Mouse (Mus musculus) hindbrain, embryonic 16.5 days (tissue): ENCODE data around the gene Dnajb12. TPM values are rescaled to one million over a fixed set of nuclear protein-coding genes. Genes with fewer than 3 reads are reported as not detected.

Experiments
- ATAC-seq: fragments of 200-750 bp; cut with Nextera tagmentation; 2 replicates; pipeline ENCODE4 v1.8.0; 2017; ENCODE audit warnings: moderate TSS enrichment, moderate library complexity
- H3K27ac ChIP-seq: fragments of 300-500 bp; sonication (generic); 2 replicates; pipeline ENCODE4 v1.5.1; 2014; ENCODE audit warnings: low read depth, mild to moderate bottlenecking, control low read depth, low read length, moderate library complexity
- H3K27me3 ChIP-seq: fragments of 300-500 bp; sonication (generic); replicated peaks from 2 replicates; pipeline ENCODE4 v1.6.1; 2014; ENCODE audit warnings: low read length; ENCODE audit not compliant: control insufficient read depth, insufficient read depth
- H3K36me3 ChIP-seq: fragments of 300-500 bp; sonication (generic); 2 replicates; pipeline ENCODE4 v1.6.1; 2014; ENCODE audit warnings: mild to moderate bottlenecking, low read length, moderate library complexity, mixed read lengths; ENCODE audit not compliant: control insufficient read depth, insufficient read depth
- H3K4me1 ChIP-seq: fragments of 300-500 bp; sonication (generic); 2 replicates; pipeline ENCODE4 v1.6.1; 2014; ENCODE audit warnings: low read depth, low read length; ENCODE audit not compliant: control insufficient read depth, insufficient read depth
- H3K4me2 ChIP-seq: fragments of 300-500 bp; sonication (generic); 2 replicates; pipeline ENCODE4 v1.6.1; 2014; ENCODE audit warnings: mild to moderate bottlenecking, low read length, control low read depth, moderate library complexity
- H3K4me3 ChIP-seq: fragments of 300-500 bp; sonication (generic); 2 replicates; pipeline ENCODE4 v1.5.1; 2014; ENCODE audit warnings: mild to moderate bottlenecking, low read length, control low read depth, moderate library complexity
- H3K9ac ChIP-seq: fragments of 300-500 bp; sonication (generic); 2 replicates; pipeline ENCODE4 v1.6.1; 2014; ENCODE audit warnings: low read depth, mild to moderate bottlenecking, control low read depth, low read length, moderate library complexity
- H3K9me3 ChIP-seq: fragments of 300-500 bp; sonication (generic); 2 replicates; pipeline ENCODE4 v1.6.1; 2014; ENCODE audit warnings: mild to moderate bottlenecking, low read length, moderate library complexity; ENCODE audit not compliant: control insufficient read depth
- WGBS: fragments of 180-500 bp; shearing (Covaris S2); extraction: QIAGEN DNeasy Blood & Tissue Kit; methylation state at CpG from one replicate; pipeline ENCODE4 v1.1.7; 2014; 5-methylcytosine and 5-hydroxymethylcytosine counted together
- polyA plus RNA-seq: library from polyadenylated mRNA; unstranded; fragments of >200 nt; fragmentation: Nextera tagmentation; extraction: Ambion mirVana; gene quantifications from 2 replicates; pipeline ENCODE4 v1.2.1, GENCODE M21; 2015

The Dnajb12 gene
- polyA plus RNA-seq, 1 experiment from 2014 or later, result 20.6 TPM

GRCm38 (mm10) chr10:59907695-59908299, 28.4 kb downstream of the Dnajb12 start:
- H3K4me2 ChIP-seq, result no peak overlapping the region
- no peaks in the 10 kb centered on the region for H3K27me3 ChIP-seq
- peak overlapping the region; percentile 38 for H3K9ac ChIP-seq
- ATAC-seq, result peak; percentile 32; the same call in 1 of the 2 replicates
- H3K4me3 ChIP-seq, result no peak overlapping the region
- 53% methylated on average over 5 of the region's 7 CpGs for WGBS
- peaks cover 29% of the 10 kb centered on the region for H3K4me1 ChIP-seq
- H3K36me3 ChIP-seq, result no peaks in the 10 kb centered on the region
- H3K9me3 ChIP-seq, result no peaks in the 10 kb centered on the region
- no peak overlapping the region for H3K27ac ChIP-seq

- Histone ChIP-seq H3K9ac (no peak overlapping the region), H3K4me2 (peak overlapping the region; percentile 26; the same call in 1 of the 2 replicates), H3K4me3 (no peak overlapping the region), H3K9me3 (no peaks in the 10 kb centered on the region), H3K27me3 (no peaks in the 10 kb centered on the region), H3K27ac (peak overlapping the region; percentile 60), H3K4me1 (peaks cover 23% of the 10 kb centered on the region), H3K36me3 (no peaks in the 10 kb centered on the region)
- WGBS, result 62% methylated on average over 5 of the region's 7 CpGs
- no peak for ATAC-seq
Measured at GRCm38 (mm10) chr10:59908776-59909315, 29.5 kb downstream of the Dnajb12 start.

DNA sequence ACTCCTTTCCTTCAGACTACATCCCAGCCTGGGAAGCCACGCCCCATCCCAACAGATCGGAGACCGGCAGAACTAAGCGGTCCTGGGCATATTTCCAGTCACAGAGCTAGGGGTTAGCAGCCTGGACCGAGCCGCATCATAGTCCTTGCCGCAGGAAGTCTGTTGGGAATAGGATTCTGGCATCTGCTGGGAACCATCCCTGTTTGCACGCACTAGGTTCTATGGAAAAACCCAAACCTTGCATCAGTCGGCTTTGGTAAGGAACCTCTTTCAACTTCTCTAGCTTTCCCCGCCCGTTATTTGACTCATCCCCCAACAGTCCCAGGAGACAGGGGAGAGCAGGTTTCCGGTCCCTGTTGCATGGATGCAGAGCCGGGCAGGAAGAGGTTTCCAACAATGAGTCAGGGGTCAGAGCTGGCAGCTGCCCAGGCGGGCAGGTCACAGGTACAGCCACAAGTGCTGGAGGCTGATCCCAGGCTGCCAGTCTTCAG, 30.0 kb downstream of the Dnajb12 start:
- Histone ChIP-seq H3K9me3 (no peaks in the 10 kb centered on the region), H3K27me3 (no peaks in the 10 kb centered on the region), H3K4me1 (peaks cover 23% of the 10 kb centered on the region), H3K4me2 (peak overlapping the region; percentile 26), H3K9ac (no peak overlapping the region; the same call in 1 of the 2 replicates), H3K4me3 (no peak overlapping the region), H3K36me3 (no peaks in the 10 kb centered on the region), H3K27ac (peak overlapping the region; percentile 60)
- 9% methylated on average over 14 of the region's 14 CpGs for WGBS
- ATAC-seq, result peak; percentile 22; the same call in 1 of the 2 replicates

DNA sequence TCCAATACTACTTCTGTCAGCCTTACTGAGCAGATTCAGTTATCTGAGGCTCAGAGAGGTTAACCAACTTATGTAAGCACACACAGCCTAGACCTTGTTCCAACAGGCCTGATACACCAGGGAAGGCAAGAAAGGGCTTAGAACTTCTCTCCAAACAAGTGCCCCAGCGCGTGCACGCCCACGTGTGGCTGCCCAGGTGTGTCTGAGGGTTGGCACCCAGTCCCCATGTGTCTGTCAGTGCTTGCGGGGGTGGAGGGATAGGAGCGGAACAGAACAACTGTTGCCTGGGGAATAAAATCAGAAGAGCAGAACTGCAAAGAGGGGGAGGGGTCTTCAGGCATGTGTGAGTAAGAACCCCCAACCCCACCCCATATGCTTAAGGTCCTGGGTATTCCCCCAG, 31.7 kb downstream of the Dnajb12 start:
- Histone ChIP-seq H3K4me1 (peaks cover 24% of the 10 kb centered on the region), H3K4me3 (no peak overlapping the region), H3K36me3 (no peaks in the 10 kb centered on the region), H3K27me3 (no peaks in the 10 kb centered on the region), H3K27ac (no peak overlapping the region), H3K9me3 (no peaks in the 10 kb centered on the region), H3K9ac (peak overlapping the region; percentile 3; the same call in 1 of the 2 replicates), H3K4me2 (peak overlapping the region; percentile 3; the same call in 1 of the 2 replicates)
- no peak for ATAC-seq
- 24% methylated on average over 6 of the region's 6 CpGs for WGBS

- Histone ChIP-seq H3K4me1 (peaks cover 30% of the 10 kb centered on the region), H3K4me3 (no peak overlapping the region), H3K27ac (no peak overlapping the region), H3K36me3 (no peaks in the 10 kb centered on the region), H3K9ac (peak overlapping the region; percentile 3; the same call in 1 of the 2 replicates), H3K9me3 (no peaks in the 10 kb centered on the region), H3K27me3 (no peaks in the 10 kb centered on the region), H3K4me2 (peak overlapping the region; percentile 3)
- peak; percentile 15; the same call in 1 of the 2 replicates for ATAC-seq
- WGBS, result 2% methylated on average over 25 of the region's 25 CpGs
Measured at GRCm38 (mm10) chr10:59911561-59912198, 32.3 kb downstream of the Dnajb12 start.

DNA sequence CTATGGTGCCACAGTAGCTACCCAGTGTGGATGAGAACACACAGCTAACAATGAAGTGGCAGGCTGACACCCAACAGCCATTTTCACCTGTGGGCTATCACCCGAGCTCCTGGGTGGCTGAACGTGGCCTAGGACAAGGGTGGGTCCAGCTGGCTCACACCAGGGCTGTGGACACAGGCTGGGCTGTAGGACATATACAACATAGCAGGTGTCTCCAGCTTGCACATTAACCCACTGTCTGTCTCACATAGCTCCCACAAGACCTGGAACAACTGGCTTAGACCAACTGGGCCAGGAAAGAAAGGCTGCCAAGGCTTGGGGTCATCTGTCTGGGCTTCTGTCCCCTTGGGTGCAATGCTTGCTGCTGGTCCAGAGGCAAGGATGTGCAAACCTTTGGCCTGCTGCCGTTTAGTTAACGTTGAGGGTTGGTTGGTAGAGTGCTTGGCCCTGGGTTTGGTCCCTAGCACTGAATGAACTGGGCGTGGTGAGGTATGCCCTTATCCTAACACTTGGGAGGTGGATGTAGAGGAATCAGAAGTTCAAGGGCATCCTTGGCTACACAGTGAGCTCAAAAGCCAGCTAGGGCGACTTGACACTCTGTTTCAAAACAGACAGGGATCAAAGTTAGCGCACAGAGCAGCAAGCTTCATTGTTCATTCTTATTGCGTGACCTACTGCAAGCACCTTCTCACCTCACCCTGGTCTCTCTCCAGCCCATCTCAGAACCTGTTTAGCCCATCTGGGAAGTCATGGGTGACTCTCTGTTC, 36.0 kb downstream of the Dnajb12 start:
- Histone ChIP-seq H3K4me3 (no peak overlapping the region), H3K9me3 (no peaks in the 10 kb centered on the region), H3K36me3 (no peaks in the 10 kb centered on the region), H3K4me2 (no peak overlapping the region), H3K27ac (no peak overlapping the region), H3K27me3 (no peaks in the 10 kb centered on the region), H3K4me1 (peaks cover 20% of the 10 kb centered on the region), H3K9ac (no peak overlapping the region)
- no peak for ATAC-seq
- WGBS, result 91% methylated on average over 8 of the region's 8 CpGs

- no peaks in the 10 kb centered on the region for H3K36me3 ChIP-seq
- peak overlapping the region; percentile 62 for H3K27ac ChIP-seq
- H3K27me3 ChIP-seq, result no peaks in the 10 kb centered on the region
- ATAC-seq, result peak; percentile 21; the same call in 1 of the 2 replicates
- WGBS, result 9% methylated on average over 4 of the region's 4 CpGs
- H3K4me3 ChIP-seq, result peak overlapping the region; percentile 23; the same call in 1 of the 2 replicates
- peak overlapping the region; percentile 52 for H3K9ac ChIP-seq
- no peaks in the 10 kb centered on the region for H3K9me3 ChIP-seq
- H3K4me2 ChIP-seq, result peak overlapping the region; percentile 57
- H3K4me1 ChIP-seq, result peaks cover 26% of the 10 kb centered on the region
Measured at GRCm38 (mm10) chr10:59916159-59916558, 36.8 kb downstream of the Dnajb12 start.

GRCm38 (mm10) chr10:59916649-59917048, 37.3 kb downstream of the Dnajb12 start:
- no peaks in the 10 kb centered on the region for H3K27me3 ChIP-seq
- H3K4me2 ChIP-seq, result peak overlapping the region; percentile 57
- peaks cover 26% of the 10 kb centered on the region for H3K4me1 ChIP-seq
- peak overlapping the region; percentile 23; the same call in 1 of the 2 replicates for H3K4me3 ChIP-seq
- peak overlapping the region; percentile 52 for H3K9ac ChIP-seq
- ATAC-seq, result peak; percentile 70
- H3K9me3 ChIP-seq, result no peaks in the 10 kb centered on the region
- peak overlapping the region; percentile 62 for H3K27ac ChIP-seq
- WGBS, result 1% methylated on average over 10 of the region's 10 CpGs
- no peaks in the 10 kb centered on the region for H3K36me3 ChIP-seq
